Mouse (Mus musculus): ENCODE data around the gene Enpp1. TPM values are rescaled to one million over a fixed set of nuclear protein-coding genes. Genes with fewer than 3 reads are reported as not detected.

The Enpp1 gene
- polyA plus RNA-seq, 1 experiment, result 0.78 TPM

DNA sequence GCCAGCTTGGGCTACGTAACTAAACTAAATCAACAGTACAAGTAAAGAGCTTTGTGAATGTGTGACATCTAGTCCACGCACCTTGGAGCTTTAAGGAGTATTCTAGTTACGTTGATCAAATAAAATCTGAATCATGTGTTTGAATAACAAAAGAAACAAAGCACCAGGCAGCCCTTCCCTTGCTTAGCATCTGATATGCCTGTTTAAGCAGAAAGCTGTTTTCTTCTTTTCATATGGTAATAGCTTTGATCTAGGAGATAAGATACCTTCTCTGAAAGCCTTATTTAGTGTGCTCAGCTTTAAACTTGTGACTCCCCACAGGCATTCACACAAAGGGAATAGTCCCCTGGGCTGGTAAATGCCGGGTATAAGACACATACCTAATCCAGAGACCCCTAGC lies 121.4 kb downstream of the Enpp1 start:
- Histone ChIP-seq H3K9me3 (replicated peaks; ENCODE audit: control insufficient read depth, insufficient read depth, low read length, poor library complexity, severe bottlenecking) (no peaks in the 10 kb centered on the region), H3K9ac (ENCODE audit: low read depth, poor library complexity, severe bottlenecking) (no peak overlapping the region), H3K4me3 (ENCODE audit: low read depth, low read length) (no peak overlapping the region), H3K36me3 (ENCODE audit: control insufficient read depth, insufficient read depth, low read length, poor library complexity, severe bottlenecking) (no peaks in the 10 kb centered on the region), H3K27me3 (ENCODE audit: control insufficient read depth, insufficient read depth, low read length, poor library complexity, severe bottlenecking) (no peaks in the 10 kb centered on the region), H3K4me1 (ENCODE audit: control insufficient read depth, insufficient read depth, low read length) (peaks cover 3% of the 10 kb centered on the region), H3K27ac (ENCODE audit: insufficient read depth, low read length) (peak overlapping the region; percentile 73)
- TF ChIP-seq CTCF (IDR thresholded peaks at IDR 0.05; ENCODE audit: low read depth, low read length), result no peak
- no peak for TF ChIP-seq POLR2A (IDR thresholded peaks at IDR 0.05; ENCODE audit: insufficient read depth, low read length)
- TF ChIP-seq EP300 (IDR thresholded peaks at IDR 0.05; ENCODE audit: insufficient read depth, low read depth, low read length), result no peak

GRCm38 (mm10) chr10:24589238-24589637 lies 122.7 kb downstream of the Enpp1 start:
- no peak for TF ChIP-seq POLR2A (IDR thresholded peaks at IDR 0.05; ENCODE audit: insufficient read depth, low read length)
- TF ChIP-seq CTCF (IDR thresholded peaks at IDR 0.05; ENCODE audit: low read depth, low read length), result no peak
- no peak for TF ChIP-seq EP300 (IDR thresholded peaks at IDR 0.05; ENCODE audit: insufficient read depth, low read depth, low read length)
- H3K4me1 ChIP-seq (ENCODE audit: control insufficient read depth, insufficient read depth, low read length), result peaks cover 3% of the 10 kb centered on the region
- no peak overlapping the region for H3K27ac ChIP-seq (ENCODE audit: insufficient read depth, low read length)
- H3K36me3 ChIP-seq (ENCODE audit: control insufficient read depth, insufficient read depth, low read length, poor library complexity, severe bottlenecking), result no peaks in the 10 kb centered on the region
- no peaks in the 10 kb centered on the region for H3K9me3 ChIP-seq (replicated peaks; ENCODE audit: control insufficient read depth, insufficient read depth, low read length, poor library complexity, severe bottlenecking)
- H3K27me3 ChIP-seq (ENCODE audit: control insufficient read depth, insufficient read depth, low read length, poor library complexity, severe bottlenecking), result no peaks in the 10 kb centered on the region
- H3K4me3 ChIP-seq (ENCODE audit: low read depth, low read length), result no peak overlapping the region
- H3K9ac ChIP-seq (ENCODE audit: low read depth, poor library complexity, severe bottlenecking), result no peak overlapping the region

- H3K27me3 ChIP-seq (ENCODE audit: control insufficient read depth, insufficient read depth, low read length, poor library complexity, severe bottlenecking), result no peaks in the 10 kb centered on the region
- H3K27ac ChIP-seq (ENCODE audit: insufficient read depth, low read length), result no peak overlapping the region
- TF ChIP-seq POLR2A (IDR thresholded peaks at IDR 0.05; ENCODE audit: insufficient read depth, low read length), result no peak
- no peak for TF ChIP-seq CTCF (IDR thresholded peaks at IDR 0.05; ENCODE audit: low read depth, low read length)
- no peak for TF ChIP-seq EP300 (IDR thresholded peaks at IDR 0.05; ENCODE audit: insufficient read depth, low read depth, low read length)
- H3K9ac ChIP-seq (ENCODE audit: low read depth, poor library complexity, severe bottlenecking), result no peak overlapping the region
- H3K36me3 ChIP-seq (ENCODE audit: control insufficient read depth, insufficient read depth, low read length, poor library complexity, severe bottlenecking), result no peaks in the 10 kb centered on the region
- no peaks in the 10 kb centered on the region for H3K9me3 ChIP-seq (replicated peaks; ENCODE audit: control insufficient read depth, insufficient read depth, low read length, poor library complexity, severe bottlenecking)
- no peak overlapping the region for H3K4me3 ChIP-seq (ENCODE audit: low read depth, low read length)
- H3K4me1 ChIP-seq (ENCODE audit: control insufficient read depth, insufficient read depth, low read length), result peaks cover 3% of the 10 kb centered on the region
These were observed 123.1 kb downstream of the Enpp1 start for GRCm38 (mm10) chr10:24588824-24589223.

Other genes starting within 250 kb of the Enpp1 start
- 64.9 and 65.2 TPM in 2 replicates for gene Ccn2, start 116.7 kb downstream of the Enpp1 start, polyA plus RNA-seq (2011; ENCODE audit: insufficient read depth, insufficient read length, low read depth, missing spikeins)
- gene Enpp3, start 130.7 kb upstream of the Enpp1 start, polyA plus RNA-seq (2011; ENCODE audit: insufficient read depth, insufficient read length, low read depth, missing spikeins), result 74.7 and 74.9 TPM in 2 replicates
- 38.6 and 43.2 TPM in 2 replicates for gene Med23, start 157.8 kb upstream of the Enpp1 start, polyA plus RNA-seq (2011; ENCODE audit: insufficient read depth, insufficient read length, low read depth, missing spikeins)
- gene Arg1, start 215.3 kb upstream of the Enpp1 start, polyA plus RNA-seq (2011; ENCODE audit: insufficient read depth, insufficient read length, low read depth, missing spikeins), result not detected in 2 replicates

Data from ES-Bruce4 (cell line).